Mouse (Mus musculus) MEL (cell line): Measurements from ENCODE around the gene Trim67. TPM values are rescaled to one million over a fixed set of nuclear protein-coding genes. Genes with fewer than 3 reads are reported as not detected.
A peak's percentile ranks its signal among the peaks of the same experiment; 100 is the strongest.

Experiments
- DNase-seq: peaks from one replicate; pipeline ENCODE4 v3.0.0; 2011; ENCODE audit warnings: low read depth, low spot score
- H3K27ac ChIP-seq: 2 replicates; pipeline ENCODE4 v1.5.1; 2012; ENCODE audit warnings: low read depth, mild to moderate bottlenecking, control low read depth, low read length, moderate library complexity; ENCODE audit not compliant: control insufficient read depth
- H3K27me3 ChIP-seq, 2 experiments: fragments of 150-350 bp in 1 of 2; sonication (generic) in 1 of 2; 2 replicates each; pipeline ENCODE4 v1.6.1; 2012; ENCODE audit warnings: low read length in 2 of 2, mild to moderate bottlenecking in 2 of 2, improper control_type of control experiment in 1 of 2, moderate library complexity in 1 of 2; ENCODE audit not compliant: insufficient read depth in 2 of 2, control insufficient read depth in 1 of 2
- H3K36me3 ChIP-seq, 2 experiments: 2 replicates each; pipeline ENCODE4 v1.6.1; 2012 to 2014; ENCODE audit warnings: low read length in 2 of 2, improper control_type of control experiment in 1 of 2, inconsistent platforms in 1 of 2, mild to moderate bottlenecking in 1 of 2; ENCODE audit not compliant: insufficient read depth in 2 of 2, control insufficient read depth in 1 of 2
- H3K4me1 ChIP-seq, 2 experiments: fragments of 150-350 bp in 1 of 2; sonication (generic) in 1 of 2; 2 replicates each; pipeline ENCODE4 v1.6.1; 2012; ENCODE audit warnings: low read length in 2 of 2, improper control_type of control experiment in 1 of 2, mild to moderate bottlenecking in 1 of 2; ENCODE audit not compliant: insufficient read depth in 2 of 2, control insufficient read depth in 1 of 2
- H3K4me3 ChIP-seq, 2 experiments: fragments of 150-350 bp in 1 of 2; sonication (generic) in 1 of 2; 2 replicates each; pipeline ENCODE4 v1.5.1; 2012; ENCODE audit warnings: low read depth in 2 of 2, low read length in 2 of 2, mild to moderate bottlenecking in 2 of 2, moderate library complexity in 2 of 2, control low read depth in 1 of 2, improper control_type of control experiment in 1 of 2; ENCODE audit not compliant: control insufficient read depth in 1 of 2, insufficient read depth in 1 of 2
- H3K79me2 ChIP-seq: 2 replicates; pipeline ENCODE4 v1.6.1; 2012; ENCODE audit warnings: mild to moderate bottlenecking, low read length, moderate library complexity; ENCODE audit not compliant: control insufficient read depth, poor library complexity, insufficient read depth
- H3K9ac ChIP-seq: 2 replicates; pipeline ENCODE4 v1.6.1; 2012; ENCODE audit warnings: low read depth, mild to moderate bottlenecking, control low read depth, low read length, moderate library complexity; ENCODE audit not compliant: control insufficient read depth, poor library complexity, severe bottlenecking
- H3K9me3 ChIP-seq: fragments of 150-350 bp; sonication (generic); replicated peaks from 2 replicates; pipeline ENCODE4 v1.6.1; 2012; ENCODE audit warnings: mild to moderate bottlenecking, low read length, improper control_type of control experiment, moderate library complexity; ENCODE audit not compliant: insufficient read depth
- GABPA ChIP-seq: IDR thresholded peaks from 2 replicates; pipeline ENCODE4 v1.6.1; 2012; ENCODE audit warnings: low read depth, mild to moderate bottlenecking, inconsistent platforms, low read length, improper control_type of control experiment, moderate library complexity
- HCFC1 ChIP-seq: IDR thresholded peaks from 2 replicates; pipeline ENCODE4 v1.6.1; 2012; ENCODE audit warnings: low read depth, mild to moderate bottlenecking, inconsistent platforms, low read length, improper control_type of control experiment, moderate library complexity
- MAFK ChIP-seq: IDR thresholded peaks from 2 replicates; pipeline ENCODE4 v1.6.1; 2011; ENCODE audit warnings: low read depth, mild to moderate bottlenecking, low read length, improper control_type of control experiment, borderline replicate concordance
- MEF2A ChIP-seq: IDR thresholded peaks from 2 replicates; pipeline ENCODE4 v1.6.1; 2014; ENCODE audit warnings: low read depth, mild to moderate bottlenecking, inconsistent platforms, low read length, improper control_type of control experiment; ENCODE audit not compliant: poor library complexity, insufficient replicate concordance, severe bottlenecking; ENCODE audit errors: extremely low read depth
- MXI1 ChIP-seq: IDR thresholded peaks from 2 replicates; pipeline ENCODE4 v1.6.1; 2011; ENCODE audit warnings: mild to moderate bottlenecking, low read depth, low read length, improper control_type of control experiment
- MYB ChIP-seq: IDR thresholded peaks from 2 replicates; pipeline ENCODE4 v1.6.1; 2011; ENCODE audit warnings: mild to moderate bottlenecking, low read depth, low read length, improper control_type of control experiment
- MYC ChIP-seq: IDR thresholded peaks from 2 replicates; pipeline ENCODE4 v1.6.1; 2011; ENCODE audit warnings: low read depth, mild to moderate bottlenecking, low read length, improper control_type of control experiment, moderate library complexity
- NRF1 ChIP-seq: IDR thresholded peaks from 2 replicates; pipeline ENCODE4 v1.6.1; 2014; ENCODE audit warnings: low read depth, mild to moderate bottlenecking, inconsistent platforms, low read length, improper control_type of control experiment, moderate library complexity; ENCODE audit not compliant: poor library complexity, insufficient read depth, severe bottlenecking
- POLR2A ChIP-seq, 2 experiments: IDR thresholded peaks; 2 replicates each; pipeline ENCODE4 v1.6.1; 2011 to 2012; ENCODE audit warnings: low read length in 2 of 2, mild to moderate bottlenecking in 2 of 2, control low read depth in 1 of 2, improper control_type of control experiment in 1 of 2, low read depth in 1 of 2, moderate library complexity in 1 of 2; ENCODE audit not compliant: control insufficient read depth in 1 of 2, insufficient read depth in 1 of 2, poor library complexity in 1 of 2
- POLR2AphosphoS2 ChIP-seq: IDR thresholded peaks from 2 replicates; pipeline ENCODE4 v1.6.1; 2011; ENCODE audit warnings: low read length, improper control_type of control experiment
- POLR2AphosphoS5 ChIP-seq: IDR thresholded peaks from 2 replicates; pipeline ENCODE4 v1.6.1; 2012; ENCODE audit warnings: low read depth, borderline replicate concordance, mild to moderate bottlenecking, inconsistent platforms, low read length, moderate library complexity, mixed read lengths
- RCOR1 ChIP-seq: IDR thresholded peaks from 2 replicates; pipeline ENCODE4 v1.6.1; 2012; ENCODE audit warnings: low read depth, mild to moderate bottlenecking, inconsistent platforms, low read length, improper control_type of control experiment
- TBP ChIP-seq: IDR thresholded peaks from 2 replicates; pipeline ENCODE4 v1.8.0; 2011; ENCODE audit warnings: low read depth, low read length, improper control_type of control experiment
- polyA plus RNA-seq, 2 experiments: library from polyadenylated mRNA; stranded (reverse) in 1 of 2; unstranded in 1 of 2; fragments of >175 nt in 1 of 2; fragments of >200 nt in 1 of 2; gene quantifications; 2 replicates each; pipeline versions ENCODE4 v1.2.1 to v1.2.4; 2012; ENCODE audit warnings: low replicate concordance in 2 of 2, low read depth in 1 of 2; ENCODE audit not compliant: insufficient read length in 2 of 2, insufficient read depth in 1 of 2, missing spikeins in 1 of 2
- total RNA-seq: library from RNA; depleted of rRNA; stranded (reverse); fragments of 300-350 nt; gene quantifications from 2 replicates; pipeline ENCODE4 v1.2.3, GENCODE M21; 2012

Gene Trim67
- total and polyA plus RNA-seq, 3 experiments, result 0.06 TPM; not detected in 2

GRCm38 (mm10) chr8:124831941-124832340 lies 39.0 kb downstream of the Trim67 start:
- H3K4me3 ChIP-seq, result no peak overlapping the region
- DNase-seq, result no peak
- no peaks in the 10 kb centered on the region for H3K9me3 ChIP-seq
- no peak for TF ChIP-seq NRF1
- peaks cover 0 to 3% of the 10 kb centered on the region in 2 experiments; a peak in 1 of 4 replicates for H3K4me1 ChIP-seq
- H3K79me2 ChIP-seq, result no peaks in the 10 kb centered on the region
- no peak overlapping the region for H3K27ac ChIP-seq
- no peak overlapping the region for H3K9ac ChIP-seq
- H3K27me3 ChIP-seq, result no peaks in the 10 kb centered on the region
- H3K36me3 ChIP-seq, result no peaks in the 10 kb centered on the region

- Histone ChIP-seq H3K27me3 (no peaks in the 10 kb centered on the region), H3K27ac (no peak overlapping the region), H3K79me2 (no peaks in the 10 kb centered on the region), H3K36me3 (no peaks in the 10 kb centered on the region), H3K4me1 (no peaks in the 10 kb centered on the region), H3K9ac (no peak overlapping the region), H3K4me3 (no peak overlapping the region), H3K9me3 (no peaks in the 10 kb centered on the region)
- no peak for DNase-seq
- TF ChIP-seq HCFC1 (no peak), MXI1 (no peak), POLR2A (IDR thresholded peaks at IDR 0.05; ENCODE audit: control insufficient read depth in 1 of 2, insufficient read depth in 1 of 2, low read depth in 1 of 2, low read length in 2 of 2, poor library complexity in 1 of 2) (no peak), GABPA (no peak), RCOR1 (no peak), TBP (no peak), POLR2AphosphoS5 (no peak), MYB (no peak), MEF2A (no peak), MYC (no peak), NRF1 (no peak)
Measured at GRCm38 (mm10) chr8:124833430-124834205, 40.7 kb downstream of the Trim67 start.

DNA sequence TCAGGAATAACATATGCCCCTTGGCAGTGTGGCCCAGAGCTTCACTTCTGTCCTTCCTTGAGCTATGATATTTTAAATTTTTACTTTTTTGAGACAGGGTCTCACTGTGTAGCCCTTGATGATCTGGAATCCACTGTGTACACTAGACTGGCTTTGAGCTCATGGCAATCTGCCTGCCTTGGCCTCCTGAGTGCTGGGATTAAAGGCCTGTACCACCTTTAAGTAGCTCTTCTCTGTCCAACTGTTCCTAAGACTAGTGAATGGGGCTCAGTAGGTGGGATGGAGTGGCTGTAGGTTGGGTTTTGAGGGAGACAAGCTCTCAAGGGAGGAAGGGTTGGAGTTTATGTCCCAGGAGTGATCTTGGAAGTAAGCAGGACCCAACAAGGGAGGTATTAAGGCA lies 43.0 kb downstream of the Trim67 start:
- Histone ChIP-seq H3K4me3 (no peak overlapping the region), H3K36me3 (peaks cover 0 to 3% of the 10 kb centered on the region in 2 experiments; a peak in 1 of 4 replicates), H3K27ac (no peak overlapping the region), H3K79me2 (no peaks in the 10 kb centered on the region), H3K4me1 (no peaks in the 10 kb centered on the region), H3K9me3 (no peaks in the 10 kb centered on the region), H3K9ac (no peak overlapping the region), H3K27me3 (no peaks in the 10 kb centered on the region)
- DNase-seq, result no peak
- TF ChIP-seq MAFK (no peak), POLR2AphosphoS2 (peak; percentile 51; the same call in 1 of the 2 replicates)
